Mouse (Mus musculus) heart, embryonic 12.5 days (tissue): ENCODE results near the gene Wnt7a. TPM values are rescaled to one million over a fixed set of nuclear protein-coding genes. Genes with fewer than 3 reads are reported as not detected.

Source experiments
- ATAC-seq: fragments of 200-750 bp; cut with Nextera tagmentation; 2 replicates; pipeline ENCODE4 v1.8.0; 2017; ENCODE audit warnings: moderate TSS enrichment, moderate library complexity; ENCODE audit not compliant: insufficient number of reproducible peaks, low FRiP score
- H3K27ac ChIP-seq: fragments of 300-500 bp; sonication (generic); 2 replicates; pipeline ENCODE4 v1.5.1; 2016; ENCODE audit warnings: mild to moderate bottlenecking, moderate library complexity; ENCODE audit not compliant: poor library complexity, severe bottlenecking
- H3K27me3 ChIP-seq: fragments of 300-500 bp; sonication (generic); replicated peaks from 2 replicates; pipeline ENCODE4 v1.6.1; 2016; ENCODE audit warnings: mild to moderate bottlenecking, moderate library complexity
- H3K36me3 ChIP-seq: fragments of 300-500 bp; sonication (generic); 2 replicates; pipeline ENCODE4 v1.6.1; 2016; ENCODE audit warnings: mild to moderate bottlenecking, moderate library complexity
- H3K4me1 ChIP-seq: fragments of 300-500 bp; sonication (generic); replicated peaks from 2 replicates; pipeline ENCODE4 v1.6.1; 2016; ENCODE audit warnings: mild to moderate bottlenecking
- H3K4me2 ChIP-seq: fragments of 300-500 bp; sonication (generic); 2 replicates; pipeline ENCODE4 v1.6.1; 2016; ENCODE audit warnings: mild to moderate bottlenecking, moderate library complexity
- H3K4me3 ChIP-seq: fragments of 300-500 bp; sonication (generic); 2 replicates; pipeline ENCODE4 v1.5.1; 2016; ENCODE audit warnings: mild to moderate bottlenecking
- H3K9ac ChIP-seq: fragments of 300-500 bp; sonication (generic); 2 replicates; pipeline ENCODE4 v1.6.1; 2016; ENCODE audit warnings: mild to moderate bottlenecking, moderate library complexity
- H3K9me3 ChIP-seq: fragments of 300-500 bp; sonication (generic); replicated peaks from 2 replicates; pipeline ENCODE4 v1.6.1; 2016; ENCODE audit warnings: mild to moderate bottlenecking, moderate library complexity
- WGBS: fragments of 180-500 bp; shearing (Covaris S2); methylation state at CpG from one replicate; pipeline ENCODE4 v1.1.7; 2016; 5-methylcytosine and 5-hydroxymethylcytosine counted together
- polyA plus RNA-seq: library from polyadenylated mRNA; unstranded; fragments of >200 nt; fragmentation: Nextera tagmentation; extraction: Ambion mirVana; gene quantifications from 2 replicates; pipeline ENCODE4 v1.2.1, GENCODE M21; 2016

The Wnt7a gene
- polyA plus RNA-seq, 1 experiment from 2014 or later: 0.41 TPM

- no peak overlapping the region for H3K27ac ChIP-seq
- peaks cover 30% of the 10 kb centered on the region; the same call in 1 of the 2 replicates for H3K27me3 ChIP-seq
- no peaks in the 10 kb centered on the region for H3K9me3 ChIP-seq
- ATAC-seq: no peak
- H3K4me3 ChIP-seq: no peak overlapping the region
- peaks cover 9% of the 10 kb centered on the region for H3K4me1 ChIP-seq
- H3K36me3 ChIP-seq: no peaks in the 10 kb centered on the region
- no peak overlapping the region for H3K4me2 ChIP-seq
- H3K9ac ChIP-seq: no peak overlapping the region
- WGBS: 50% methylated on average over 2 of the region's 2 CpGs
These were observed 27.3 kb downstream of the Wnt7a start for GRCm38 (mm10) chr6:91383871-91384270.

- Histone ChIP-seq H3K4me2 (no peak overlapping the region), H3K9ac (no peak overlapping the region), H3K4me3 (no peak overlapping the region), H3K27me3 (peaks cover 35% of the 10 kb centered on the region; the same call in 1 of the 2 replicates), H3K27ac (no peak overlapping the region), H3K9me3 (no peaks in the 10 kb centered on the region), H3K4me1 (peaks cover 4% of the 10 kb centered on the region; the same call in 1 of the 2 replicates), H3K36me3 (no peaks in the 10 kb centered on the region)
- WGBS: 69% methylated on average over 1 of the region's 1 CpGs
- no peak for ATAC-seq
These were observed 27.9 kb downstream of the Wnt7a start for GRCm38 (mm10) chr6:91383303-91383702.

- Histone ChIP-seq H3K9me3 (no peaks in the 10 kb centered on the region), H3K27me3 (peaks cover 43% of the 10 kb centered on the region), H3K27ac (no peak overlapping the region), H3K4me1 (peaks cover 4% of the 10 kb centered on the region; the same call in 1 of the 2 replicates), H3K4me3 (no peak overlapping the region), H3K36me3 (no peaks in the 10 kb centered on the region), H3K9ac (no peak overlapping the region), H3K4me2 (no peak overlapping the region)
- ATAC-seq: no peak
- 73% methylated on average over 4 of the region's 4 CpGs for WGBS
These were observed 31.3 kb downstream of the Wnt7a start for GRCm38 (mm10) chr6:91379871-91380270.

- no peak overlapping the region for H3K9ac ChIP-seq
- WGBS: 62% methylated on average over 3 of the region's 3 CpGs
- H3K4me2 ChIP-seq: no peak overlapping the region
- H3K4me3 ChIP-seq: no peak overlapping the region
- H3K9me3 ChIP-seq: no peaks in the 10 kb centered on the region
- no peak for ATAC-seq
- no peaks in the 10 kb centered on the region for H3K36me3 ChIP-seq
- no peak overlapping the region for H3K27ac ChIP-seq
- H3K4me1 ChIP-seq: peaks cover 4% of the 10 kb centered on the region; the same call in 1 of the 2 replicates
- peaks cover 40% of the 10 kb centered on the region for H3K27me3 ChIP-seq
These were observed 31.9 kb downstream of the Wnt7a start for GRCm38 (mm10) chr6:91379266-91379665.

- Histone ChIP-seq H3K4me2 (no peak overlapping the region), H3K9ac (no peak overlapping the region), H3K27ac (no peak overlapping the region), H3K36me3 (no peaks in the 10 kb centered on the region), H3K4me1 (no peaks in the 10 kb centered on the region), H3K27me3 (peaks cover 57% of the 10 kb centered on the region), H3K9me3 (no peaks in the 10 kb centered on the region), H3K4me3 (no peak overlapping the region)
- no peak for ATAC-seq
These were observed 38.2 kb downstream of the Wnt7a start for GRCm38 (mm10) chr6:91372977-91373376.

GRCm38 (mm10) chr6:91372586-91372971 lies 38.6 kb downstream of the Wnt7a start:
- ATAC-seq: no peak
- Histone ChIP-seq H3K27me3 (peaks cover 57% of the 10 kb centered on the region), H3K36me3 (no peaks in the 10 kb centered on the region), H3K4me3 (no peak overlapping the region), H3K4me1 (no peaks in the 10 kb centered on the region), H3K4me2 (no peak overlapping the region), H3K9me3 (no peaks in the 10 kb centered on the region), H3K27ac (no peak overlapping the region), H3K9ac (no peak overlapping the region)
- WGBS: 45% methylated on average over 3 of the region's 3 CpGs

- no peaks in the 10 kb centered on the region for H3K9me3 ChIP-seq
- H3K36me3 ChIP-seq: no peaks in the 10 kb centered on the region
- peaks cover 52% of the 10 kb centered on the region for H3K27me3 ChIP-seq
- H3K4me2 ChIP-seq: no peak overlapping the region
- ATAC-seq: no peak
- no peaks in the 10 kb centered on the region for H3K4me1 ChIP-seq
- no peak overlapping the region for H3K4me3 ChIP-seq
- H3K27ac ChIP-seq: no peak overlapping the region
- H3K9ac ChIP-seq: no peak overlapping the region
These were observed 39.1 kb downstream of the Wnt7a start for GRCm38 (mm10) chr6:91371912-91372585.

- H3K27me3 ChIP-seq: peaks cover 57% of the 10 kb centered on the region
- H3K4me1 ChIP-seq: no peaks in the 10 kb centered on the region
These were observed 44.4 kb downstream of the Wnt7a start for GRCm38 (mm10) chr6:91366781-91367180.

GRCm38 (mm10) chr6:91365480-91365879 lies 45.7 kb downstream of the Wnt7a start:
- Histone ChIP-seq H3K27me3 (peaks cover 62% of the 10 kb centered on the region), H3K27ac (no peak overlapping the region), H3K9ac (no peak overlapping the region), H3K36me3 (no peaks in the 10 kb centered on the region), H3K4me1 (no peaks in the 10 kb centered on the region), H3K9me3 (no peaks in the 10 kb centered on the region), H3K4me3 (no peak overlapping the region), H3K4me2 (no peak overlapping the region)
- WGBS: 71% methylated on average over 14 of the region's 14 CpGs
- no peak for ATAC-seq

More at GRCm38 (mm10) chr6:91366781-91367180, 44.4 kb downstream of the Wnt7a start:
- Histone ChIP-seq H3K9ac (no peak overlapping the region), H3K36me3 (no peaks in the 10 kb centered on the region), H3K9me3 (no peaks in the 10 kb centered on the region), H3K27ac (no peak overlapping the region), H3K4me2 (no peak overlapping the region), H3K4me3 (no peak overlapping the region)
- 79% methylated on average over 1 of the region's 1 CpGs for WGBS
- ATAC-seq: no peak

- WGBS: 75% methylated on average over 2 of the region's 2 CpGs
- Histone ChIP-seq H3K4me1 (no peaks in the 10 kb centered on the region), H3K4me2 (no peak overlapping the region), H3K4me3 (no peak overlapping the region), H3K27ac (no peak overlapping the region), H3K9ac (no peak overlapping the region), H3K27me3 (peaks cover 55% of the 10 kb centered on the region), H3K36me3 (no peaks in the 10 kb centered on the region), H3K9me3 (no peaks in the 10 kb centered on the region)
- ATAC-seq: no peak
These were observed 48.4 kb downstream of the Wnt7a start for GRCm38 (mm10) chr6:91362756-91363155.

- H3K27ac ChIP-seq: no peak overlapping the region
- peaks cover 54% of the 10 kb centered on the region for H3K27me3 ChIP-seq
- no peak for ATAC-seq
- H3K4me2 ChIP-seq: no peak overlapping the region
- WGBS: 75% methylated on average over 6 of the region's 6 CpGs
- no peak overlapping the region for H3K9ac ChIP-seq
- no peaks in the 10 kb centered on the region for H3K4me1 ChIP-seq
- no peaks in the 10 kb centered on the region for H3K9me3 ChIP-seq
- no peaks in the 10 kb centered on the region for H3K36me3 ChIP-seq
- no peak overlapping the region for H3K4me3 ChIP-seq
These were observed 50.2 kb downstream of the Wnt7a start for GRCm38 (mm10) chr6:91360998-91361397.

- Histone ChIP-seq H3K27ac (no peak overlapping the region), H3K4me1 (no peaks in the 10 kb centered on the region), H3K4me3 (no peak overlapping the region), H3K36me3 (no peaks in the 10 kb centered on the region), H3K9ac (no peak overlapping the region), H3K4me2 (no peak overlapping the region), H3K27me3 (peaks cover 58% of the 10 kb centered on the region), H3K9me3 (no peaks in the 10 kb centered on the region)
- WGBS: 80% methylated on average over 4 of the region's 4 CpGs
- ATAC-seq: no peak
These were observed 50.8 kb downstream of the Wnt7a start for GRCm38 (mm10) chr6:91360371-91360690.
